Mouse (Mus musculus) liver, adult 2 months (tissue): ENCODE results near the gene Fgf7.

Experiments
- CTCF ChIP-seq: fragments of 200-500 bp; IDR thresholded peaks from 2 replicates; pipeline ENCODE4 v1.5.1; 2011; ENCODE audit warnings: low read depth, low read length, control low read depth
- POLR2A ChIP-seq: fragments of 200-500 bp; IDR thresholded peaks from 2 replicates; pipeline ENCODE4 v1.6.1; 2011; ENCODE audit warnings: low read length, control low read depth; ENCODE audit not compliant: insufficient read depth; ENCODE audit errors: extremely low read depth

- no peak for TF ChIP-seq POLR2A
- TF ChIP-seq CTCF, result peak; percentile 21; the same call in 1 of the 2 replicates
These were observed 1.1 kb upstream of the Fgf7 start for GRCm38 (mm10) chr2:126033114-126033972.
